Mouse (Mus musculus) heart, embryonic 13.5 days (tissue): ENCODE measurements around the gene Setd6. TPM values are rescaled to one million over a fixed set of nuclear protein-coding genes. Genes with fewer than 3 reads are reported as not detected.

Experiments
- ATAC-seq: fragments of 200-750 bp; cut with Nextera tagmentation; 2 replicates; pipeline ENCODE4 v1.8.0; 2017; ENCODE audit warnings: moderate TSS enrichment; ENCODE audit not compliant: insufficient number of reproducible peaks, low FRiP score, low TSS enrichment; ENCODE audit errors: extremely low read depth
- H3K27ac ChIP-seq: fragments of 300-500 bp; sonication (generic); replicated peaks from 2 replicates; pipeline ENCODE4 v1.5.1; 2015; ENCODE audit warnings: moderate library complexity, mild to moderate bottlenecking, inconsistent platforms
- H3K27me3 ChIP-seq: fragments of 300-500 bp; sonication (generic); replicated peaks from 2 replicates; pipeline ENCODE4 v1.6.1; 2015; ENCODE audit warnings: mild to moderate bottlenecking, inconsistent platforms
- H3K36me3 ChIP-seq: fragments of 300-500 bp; sonication (generic); 2 replicates; pipeline ENCODE4 v1.6.1; 2015; ENCODE audit warnings: mild to moderate bottlenecking, inconsistent platforms
- H3K4me1 ChIP-seq: fragments of 300-500 bp; sonication (generic); 2 replicates; pipeline ENCODE4 v1.6.1; 2015; ENCODE audit warnings: inconsistent platforms
- H3K4me2 ChIP-seq: fragments of 300-500 bp; sonication (generic); 2 replicates; pipeline ENCODE4 v1.6.1; 2015; ENCODE audit warnings: inconsistent platforms, mild to moderate bottlenecking, moderate library complexity
- H3K4me3 ChIP-seq: fragments of 300-500 bp; sonication (generic); 2 replicates; pipeline ENCODE4 v1.5.1; 2015; ENCODE audit warnings: moderate library complexity, mild to moderate bottlenecking, inconsistent platforms
- H3K9ac ChIP-seq: fragments of 300-500 bp; sonication (generic); 2 replicates; pipeline ENCODE4 v1.6.1; 2015; ENCODE audit warnings: inconsistent platforms, mild to moderate bottlenecking, moderate library complexity
- H3K9me3 ChIP-seq: fragments of 300-500 bp; sonication (generic); 2 replicates; pipeline ENCODE4 v1.6.1; 2016; ENCODE audit warnings: inconsistent platforms
- WGBS: fragments of 180-500 bp; shearing (Covaris S2); methylation state at CpG from one replicate; pipeline ENCODE4 v1.1.7; 2015; ENCODE audit warnings: mixed read lengths; 5-methylcytosine and 5-hydroxymethylcytosine counted together
- polyA plus RNA-seq: library from polyadenylated mRNA; unstranded; fragments of >200 nt; fragmentation: Nextera tagmentation; extraction: Ambion mirVana; gene quantifications from 2 replicates; pipeline ENCODE4 v1.2.1, GENCODE M21; 2015

The Setd6 gene
- 15.9 and 18.1 TPM in 2 replicates for polyA plus RNA-seq

GRCm38 (mm10) chr8:95715676-95716531, at the start of gene Setd6:
Gene Setd6 (plus strand): TSS chr8:95715881.
- peak; percentile 54; the same call in 1 of the 2 replicates for ATAC-seq
- Histone ChIP-seq H3K9me3 (no peaks in the 10 kb centered on the region), H3K4me1 (peaks cover 23% of the 10 kb centered on the region), H3K4me2 (peak within 1 kb of the TSS; percentile 88), H3K27me3 (no peaks in the 10 kb centered on the region), H3K4me3 (peak within 1 kb of the TSS; percentile 70), H3K27ac (peak within 1 kb of the TSS; percentile 73), H3K36me3 (peaks cover 72% of the 10 kb centered on the region), H3K9ac (peak within 1 kb of the TSS; percentile 86)
- WGBS, result under 1% methylated on average over 79 of the region's 79 CpGs

GRCm38 (mm10) chr8:95668163-95668958, 47.3 kb upstream of the Setd6 start:
- Histone ChIP-seq H3K27ac (0 out of 2 replicates have a peak overlapping the region, but pooled peaks have one; percentile 12), H3K4me3 (no peak overlapping the region), H3K27me3 (peaks cover 9% of the 10 kb centered on the region), H3K4me2 (no peak overlapping the region), H3K4me1 (peaks cover 25% of the 10 kb centered on the region), H3K9me3 (no peaks in the 10 kb centered on the region), H3K36me3 (no peaks in the 10 kb centered on the region), H3K9ac (peak overlapping the region; percentile 28; the same call in 1 of the 2 replicates)
- 41% methylated on average over 8 of the region's 8 CpGs for WGBS
- no peak for ATAC-seq

GRCm38 (mm10) chr8:95669967-95670366, 45.7 kb upstream of the Setd6 start:
- Histone ChIP-seq H3K27me3 (peaks cover 25% of the 10 kb centered on the region), H3K4me2 (no peak overlapping the region), H3K4me3 (no peak overlapping the region), H3K9ac (no peak overlapping the region), H3K36me3 (no peaks in the 10 kb centered on the region), H3K27ac (no peak overlapping the region), H3K9me3 (no peaks in the 10 kb centered on the region), H3K4me1 (peaks cover 14% of the 10 kb centered on the region)
- 82% methylated on average over 2 of the region's 2 CpGs for WGBS
- ATAC-seq, result no peak

- Histone ChIP-seq H3K9me3 (no peaks in the 10 kb centered on the region), H3K27me3 (peaks cover 44% of the 10 kb centered on the region), H3K27ac (no peak overlapping the region), H3K4me1 (peaks cover 14% of the 10 kb centered on the region), H3K4me3 (no peak overlapping the region), H3K4me2 (no peak overlapping the region), H3K36me3 (no peaks in the 10 kb centered on the region), H3K9ac (no peak overlapping the region)
- 84% methylated on average over 6 of the region's 6 CpGs for WGBS
- no peak for ATAC-seq
Measured at GRCm38 (mm10) chr8:95671861-95672260, 43.8 kb upstream of the Setd6 start.

- Histone ChIP-seq H3K4me3 (no peak overlapping the region), H3K9me3 (no peaks in the 10 kb centered on the region), H3K4me1 (peaks cover 22% of the 10 kb centered on the region), H3K27me3 (peaks cover 54% of the 10 kb centered on the region), H3K27ac (no peak overlapping the region), H3K4me2 (no peak overlapping the region), H3K9ac (no peak overlapping the region), H3K36me3 (no peaks in the 10 kb centered on the region)
- WGBS, result 62% methylated on average over 5 of the region's 5 CpGs
- no peak for ATAC-seq
Measured at GRCm38 (mm10) chr8:95672811-95673210, 42.9 kb upstream of the Setd6 start.

GRCm38 (mm10) chr8:95676631-95677030, 39.0 kb upstream of the Setd6 start, which contains the start of gene Ndrg4:
Gene Ndrg4 (plus strand): TSS chr8:95676980.
- no peak within 1 kb of the TSS for H3K27ac ChIP-seq
- peaks cover 16% of the 10 kb centered on the region for H3K4me1 ChIP-seq
- peak within 1 kb of the TSS; percentile 83 for H3K9ac ChIP-seq
- ATAC-seq, result no peak
- H3K9me3 ChIP-seq, result no peaks in the 10 kb centered on the region
- H3K4me2 ChIP-seq, result peak within 1 kb of the TSS; percentile 97
- WGBS, result 47% methylated on average over 9 of the region's 9 CpGs
- no peaks in the 10 kb centered on the region for H3K36me3 ChIP-seq
- H3K27me3 ChIP-seq, result peaks cover 92% of the 10 kb centered on the region
- H3K4me3 ChIP-seq, result peak within 1 kb of the TSS; percentile 64

DNA sequence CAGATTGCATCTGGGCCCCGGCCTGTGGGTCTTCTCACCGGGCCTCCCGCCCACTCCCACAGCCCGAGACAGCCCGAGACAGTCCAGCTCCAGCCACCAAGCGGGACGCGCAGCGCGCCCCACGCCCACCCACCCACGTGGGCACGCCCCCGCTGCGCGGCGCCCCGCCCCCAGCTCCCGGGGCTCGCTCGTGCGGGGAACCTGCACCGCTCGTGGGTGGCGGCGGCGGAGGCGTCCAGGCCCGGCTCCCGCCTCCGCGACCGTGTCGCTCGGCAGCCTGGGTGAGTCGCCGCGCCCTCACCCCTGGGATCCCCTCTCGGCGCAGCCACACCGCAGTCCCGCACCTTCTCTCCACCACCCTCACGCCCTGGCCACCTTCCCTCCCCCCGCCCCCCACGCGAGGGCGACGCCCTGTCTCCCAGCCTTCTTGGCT, 38.1 kb upstream of the Setd6 start:
- peak overlapping the region; percentile 83 for H3K9ac ChIP-seq
- peak overlapping the region; percentile 64 for H3K4me3 ChIP-seq
- peak; percentile 29; the same call in 1 of the 2 replicates for ATAC-seq
- peak overlapping the region; percentile 97 for H3K4me2 ChIP-seq
- peaks cover 16% of the 10 kb centered on the region for H3K4me1 ChIP-seq
- H3K27me3 ChIP-seq, result peaks cover 92% of the 10 kb centered on the region
- H3K9me3 ChIP-seq, result no peaks in the 10 kb centered on the region
- 3% methylated on average over 26 of the region's 48 CpGs for WGBS
- no peak overlapping the region for H3K27ac ChIP-seq
- no peaks in the 10 kb centered on the region for H3K36me3 ChIP-seq

GRCm38 (mm10) chr8:95678024-95678611, 37.6 kb upstream of the Setd6 start:
- Histone ChIP-seq H3K4me1 (peaks cover 16% of the 10 kb centered on the region), H3K4me2 (peak overlapping the region; percentile 97), H3K36me3 (no peaks in the 10 kb centered on the region), H3K9me3 (no peaks in the 10 kb centered on the region), H3K9ac (peak overlapping the region; percentile 83), H3K27ac (no peak overlapping the region), H3K4me3 (peak overlapping the region; percentile 64), H3K27me3 (peaks cover 88% of the 10 kb centered on the region)
- WGBS, result under 1% methylated on average over 50 of the region's 70 CpGs
- peak; percentile 32; the same call in 1 of the 2 replicates for ATAC-seq

- Histone ChIP-seq H3K36me3 (no peaks in the 10 kb centered on the region), H3K4me1 (peaks cover 57% of the 10 kb centered on the region), H3K9ac (no peak overlapping the region; the same call in 1 of the 2 replicates), H3K27ac (peak overlapping the region; percentile 95), H3K27me3 (no peaks in the 10 kb centered on the region), H3K9me3 (no peaks in the 10 kb centered on the region), H3K4me2 (no peak overlapping the region), H3K4me3 (no peak overlapping the region)
- no peak for ATAC-seq
- WGBS, result 58% methylated on average over 10 of the region's 10 CpGs
Measured at GRCm38 (mm10) chr8:95688073-95688672, 27.5 kb upstream of the Setd6 start.

DNA sequence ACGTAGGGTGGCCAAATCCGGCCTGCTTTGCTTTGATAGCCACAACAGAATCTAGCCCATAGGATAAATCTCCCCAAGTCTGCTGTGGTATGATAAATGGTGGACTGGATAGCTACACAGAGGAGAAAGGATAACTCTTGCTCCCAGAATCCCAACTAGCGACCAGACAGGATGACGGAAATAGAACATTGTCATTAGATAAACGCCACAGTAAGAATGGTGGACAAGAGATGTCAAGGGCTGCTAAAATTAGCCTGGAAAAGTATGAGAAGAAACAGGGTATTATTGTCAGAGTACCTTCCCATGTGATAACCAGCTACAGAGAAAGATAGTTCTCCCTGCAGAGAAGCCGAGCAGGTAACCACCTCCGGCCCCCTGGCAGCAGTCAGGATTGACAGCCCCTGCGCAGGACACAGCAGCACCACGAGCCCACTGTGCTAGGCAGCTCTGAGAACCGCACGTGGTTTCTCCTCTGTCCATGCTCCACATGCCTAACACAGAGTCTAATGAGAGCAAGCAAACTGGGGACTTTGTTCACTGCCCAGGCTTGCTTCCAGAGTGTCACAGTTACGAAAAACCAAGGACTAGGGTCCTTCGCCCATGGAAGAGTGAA, 24.6 kb upstream of the Setd6 start:
- H3K4me2 ChIP-seq, result peak overlapping the region; percentile 25; the same call in 1 of the 2 replicates
- peaks cover 23% of the 10 kb centered on the region for H3K27me3 ChIP-seq
- WGBS, result 40% methylated on average over 13 of the region's 13 CpGs
- peaks cover 54% of the 10 kb centered on the region for H3K4me1 ChIP-seq
- H3K27ac ChIP-seq, result peak overlapping the region; percentile 95
- ATAC-seq, result no peak
- no peak overlapping the region for H3K4me3 ChIP-seq
- no peaks in the 10 kb centered on the region for H3K36me3 ChIP-seq
- H3K9ac ChIP-seq, result peak overlapping the region; percentile 56
- H3K9me3 ChIP-seq, result no peaks in the 10 kb centered on the region
